Mouse (Mus musculus): ENCODE measurements around the gene Sfswap. TPM values are rescaled to one million over a fixed set of nuclear protein-coding genes. Genes with fewer than 3 reads are reported as not detected.

Gene Sfswap
- polyA plus RNA-seq, 1 experiment from 2014 or later: 13.7 TPM

Other genes starting within 250 kb of the Sfswap start
- 0.23 and 0.24 TPM in 2 replicates for gene Mmp17, start 82.9 kb downstream of the Sfswap start, polyA plus RNA-seq (2015; fragmentation: Nextera tagmentation; extraction: Ambion mirVana)
- 0.78 and 0.93 TPM in 2 replicates for gene Zfp11, start 168.9 kb downstream of the Sfswap start, polyA plus RNA-seq (2015; fragmentation: Nextera tagmentation; extraction: Ambion mirVana)
- not detected in 2 replicates for gene Sept14, start 207.3 kb downstream of the Sfswap start, polyA plus RNA-seq (2015; fragmentation: Nextera tagmentation; extraction: Ambion mirVana)
- 83.5 and 93.1 TPM in 2 replicates for gene Mrps17, start 214.3 kb downstream of the Sfswap start, polyA plus RNA-seq (2015; fragmentation: Nextera tagmentation; extraction: Ambion mirVana)
- gene Nipsnap2, start 223.8 kb downstream of the Sfswap start, polyA plus RNA-seq (2015; fragmentation: Nextera tagmentation; extraction: Ambion mirVana): 23.1 and 23.8 TPM in 2 replicates